Mouse (Mus musculus): ENCODE measurements at regions not wholly inside any gene's neighbourhood (a gene's known extent, or its start where the extent isn't known, plus 50 kb on each side); places are given as distances from the start of the nearest gene placed in this dataset.
A peak's percentile ranks its signal among the peaks of the same experiment; 100 is the strongest.

DNA sequence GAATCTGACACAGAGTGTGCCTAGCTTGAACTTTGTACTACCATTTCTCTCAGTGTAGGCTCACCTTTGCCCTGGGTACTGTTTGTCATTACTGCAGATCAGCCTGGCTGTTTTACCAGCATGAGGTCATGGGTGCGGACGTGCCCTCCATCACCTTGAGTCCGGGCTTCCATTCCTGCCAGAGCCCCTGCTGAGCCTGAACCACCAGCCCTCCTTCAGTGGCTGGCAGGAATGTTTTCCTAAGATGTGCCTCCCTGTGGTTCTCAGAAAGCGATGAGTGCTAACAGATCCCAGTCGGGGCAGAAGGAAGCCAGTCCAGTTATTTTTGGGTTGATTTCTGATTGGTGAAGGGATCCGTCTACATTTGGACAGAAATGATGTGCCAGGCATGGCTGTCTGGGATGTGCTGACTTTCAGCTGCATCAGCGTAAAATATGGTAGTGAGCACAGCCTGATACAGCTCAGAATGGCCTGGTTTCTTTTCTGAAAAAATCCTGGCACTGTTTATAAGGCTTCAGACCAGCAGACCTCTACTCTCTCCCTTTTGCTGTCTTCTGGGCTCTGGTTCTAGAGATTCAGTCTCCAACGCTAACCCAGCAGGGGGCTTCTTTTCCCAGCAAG lies 324.0 kb upstream of the Nfe2l3 start:
- DNase-seq (ENCODE audit: low spot score), result no peak

DNA sequence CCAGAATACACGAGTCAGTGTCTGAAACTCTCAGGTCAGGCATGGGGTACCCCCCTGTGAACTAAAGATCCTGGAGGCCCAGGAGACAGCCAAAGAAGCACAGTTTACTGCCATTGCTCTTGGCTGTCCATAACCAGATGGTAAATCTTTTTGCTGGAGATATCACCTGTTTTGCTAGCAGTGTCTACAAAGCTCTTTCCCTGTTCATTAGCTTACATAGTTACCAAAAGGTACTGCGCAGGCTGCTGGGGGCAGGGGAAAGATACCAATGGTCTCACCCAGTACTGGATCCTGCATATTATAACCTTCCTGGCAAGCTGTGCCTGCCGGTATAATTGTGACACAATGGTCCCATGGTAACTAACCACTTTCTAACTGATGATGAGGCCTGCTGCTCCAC lies 321.9 kb upstream of the Nfe2l3 start:
- no peak for DNase-seq (ENCODE audit: low spot score)

DNA sequence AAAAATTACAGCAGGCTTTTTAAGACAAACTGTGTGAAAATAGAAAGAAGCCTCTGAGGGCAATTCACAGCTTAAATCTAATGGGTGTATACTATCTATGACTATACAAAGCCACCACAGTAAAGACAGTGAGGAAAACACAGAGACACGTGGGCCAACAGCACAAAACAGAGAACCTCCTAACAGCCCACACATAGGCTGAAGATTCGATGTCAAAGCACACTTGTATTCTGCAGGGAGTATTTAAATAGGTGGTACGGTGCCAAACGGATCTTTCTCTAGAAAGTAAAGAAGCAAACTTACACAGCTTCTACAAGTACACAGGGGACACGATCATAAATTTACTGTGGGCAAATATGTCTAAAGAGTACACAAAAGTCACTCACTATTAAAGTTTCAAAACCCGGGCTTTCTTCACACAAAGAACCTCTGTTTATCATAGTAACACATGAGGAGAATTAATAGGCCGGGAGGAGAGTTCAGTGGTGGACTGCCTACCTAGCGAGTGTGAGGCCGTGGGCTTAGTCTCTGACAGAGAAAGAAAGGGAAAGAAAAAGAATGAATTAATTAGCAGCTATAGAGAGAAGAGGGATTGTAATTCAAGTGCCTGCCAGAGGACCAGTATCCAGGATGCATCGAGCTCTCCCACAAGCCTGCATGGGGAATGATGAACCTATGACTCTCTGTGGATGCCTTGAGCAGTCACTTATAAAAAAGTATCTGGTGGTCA lies 317.7 kb upstream of the Nfe2l3 start:
- DNase-seq (ENCODE audit: low spot score), result no peak

DNA sequence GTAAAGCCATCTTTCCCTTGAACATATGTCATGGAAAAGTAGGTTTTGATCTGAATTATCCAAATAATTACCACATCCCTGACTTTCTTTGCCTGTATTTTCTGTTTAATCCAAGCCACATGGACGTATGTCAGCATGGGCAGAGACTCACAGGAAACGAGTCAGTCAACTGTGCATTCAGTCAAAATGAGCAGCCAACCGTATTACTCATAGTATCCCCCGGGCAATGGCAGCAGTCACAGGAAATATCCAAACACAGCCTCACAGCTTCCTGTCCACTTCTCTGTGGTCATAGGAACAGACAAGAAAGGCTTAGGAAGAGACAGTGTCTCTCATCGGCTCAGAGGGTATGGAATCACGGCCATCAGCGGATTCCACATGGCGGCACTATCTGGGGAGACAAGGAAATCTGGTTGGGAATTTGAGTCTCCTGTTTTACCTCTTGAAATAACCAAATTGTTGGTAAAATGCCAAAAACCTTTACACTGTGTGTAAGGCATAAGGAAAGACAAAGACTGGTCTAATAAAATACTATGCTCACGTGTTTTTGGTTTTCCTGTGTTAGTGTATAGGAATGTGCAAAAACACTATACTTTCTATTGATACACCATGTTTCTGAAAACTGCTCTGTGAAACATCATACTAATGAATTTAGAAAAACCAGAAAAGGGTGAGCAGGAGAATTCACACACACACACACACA lies 313.5 kb upstream of the Nfe2l3 start:
- DNase-seq (ENCODE audit: low spot score), result no peak

- DNase-seq (ENCODE audit: low spot score), result no peak
These were observed 312.7 kb upstream of the Nfe2l3 start for GRCm38 (mm10) chr6:51119691-51120302.

DNA sequence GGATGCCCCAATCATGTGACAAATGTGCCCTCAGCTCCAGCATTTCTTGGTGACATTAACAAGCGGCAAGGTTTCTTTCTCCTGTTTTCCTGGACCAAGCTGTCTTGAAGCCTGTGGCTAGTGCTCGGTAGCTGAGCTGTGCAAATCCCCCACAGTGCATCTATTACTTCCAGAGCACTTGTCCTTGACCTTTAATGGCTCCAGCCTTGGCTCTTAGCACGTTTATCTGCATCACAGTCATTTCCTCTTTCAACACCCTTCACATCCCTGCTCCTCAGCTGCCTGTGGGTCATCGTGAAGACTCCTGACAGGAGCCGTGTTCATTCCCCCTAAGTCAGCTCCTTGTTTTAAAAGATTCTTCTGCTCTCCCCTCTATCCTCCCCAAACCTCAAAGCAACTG lies 309.5 kb upstream of the Nfe2l3 start:
- no peak for DNase-seq (ENCODE audit: low spot score)

DNA sequence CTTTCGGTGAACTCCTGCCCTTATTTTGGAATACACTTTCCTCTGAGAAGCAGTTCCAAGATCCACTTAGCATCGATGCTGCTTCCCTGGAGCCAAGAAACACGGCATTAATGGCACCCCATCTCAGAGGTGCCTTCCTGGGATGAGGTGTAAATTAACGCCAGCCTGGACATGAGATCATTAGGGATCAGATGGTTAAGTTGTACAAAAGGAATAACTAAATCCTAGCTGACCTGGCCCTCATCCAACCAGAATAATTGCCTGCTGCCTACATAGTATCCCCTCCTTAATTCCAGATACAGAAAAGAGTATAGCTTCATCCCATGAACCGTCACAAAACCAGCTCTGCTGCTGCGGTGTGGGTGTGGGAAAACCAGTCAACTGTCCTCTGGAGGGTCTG lies 304.6 kb upstream of the Nfe2l3 start:
- no peak for DNase-seq (ENCODE audit: low spot score)

GRCm38 (mm10) chr6:51129096-51129495 lies 303.4 kb upstream of the Nfe2l3 start:
- DNase-seq (ENCODE audit: low spot score), result no peak

- no peak for DNase-seq (ENCODE audit: low spot score)
These were observed 302.9 kb upstream of the Nfe2l3 start for GRCm38 (mm10) chr6:51129591-51129990.

- DNase-seq (ENCODE audit: low spot score), result no peak
These were observed 287.7 kb upstream of the Nfe2l3 start for GRCm38 (mm10) chr6:51144762-51145161.

GRCm38 (mm10) chr6:51145863-51146262 lies 286.6 kb upstream of the Nfe2l3 start:
- DNase-seq (ENCODE audit: low spot score), result no peak

GRCm38 (mm10) chr6:51148821-51149220 lies 283.6 kb upstream of the Nfe2l3 start:
- no peak for DNase-seq (ENCODE audit: low spot score)

DNA sequence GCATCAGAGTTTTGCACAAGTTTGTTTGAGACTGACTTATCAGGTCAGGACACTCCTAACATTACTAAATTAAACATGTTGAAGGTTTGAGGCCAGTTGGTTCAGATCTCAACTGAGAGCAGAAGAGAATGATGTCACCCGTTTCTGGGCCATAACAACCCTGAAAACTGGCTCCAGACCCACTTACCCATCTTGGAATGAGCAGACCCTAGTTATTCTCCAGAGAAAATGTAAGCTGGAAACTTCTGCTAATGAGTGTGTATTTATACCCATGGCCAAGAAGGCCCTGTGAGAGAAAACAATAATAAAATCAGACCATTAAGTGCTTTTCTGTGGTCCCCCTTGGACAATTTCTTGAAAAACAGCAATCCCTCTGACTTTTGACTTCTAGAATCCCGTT lies 282.4 kb upstream of the Nfe2l3 start:
- DNase-seq (ENCODE audit: low spot score), result no peak

- no peak for DNase-seq (ENCODE audit: low spot score)
These were observed 282.0 kb upstream of the Nfe2l3 start for GRCm38 (mm10) chr6:51150486-51150885.

DNA sequence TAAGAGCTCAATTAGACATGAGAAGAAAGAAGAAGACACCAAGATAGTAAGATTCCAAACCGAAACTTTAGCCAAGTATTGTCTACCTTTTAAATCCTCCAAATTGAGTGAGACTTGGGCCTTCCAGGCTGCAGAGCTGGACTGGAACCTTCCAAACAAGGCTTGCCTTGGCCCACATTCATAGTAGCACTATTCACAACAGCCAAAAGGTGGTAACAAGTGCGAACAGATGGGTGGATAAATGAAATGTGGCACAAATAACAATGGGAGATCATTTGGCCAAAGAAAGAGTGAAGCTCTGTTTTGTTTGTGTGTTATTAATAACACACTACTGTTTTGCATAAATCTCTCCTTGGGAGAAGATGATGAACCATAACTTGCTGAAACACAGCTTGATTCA lies 281.6 kb upstream of the Nfe2l3 start:
- DNase-seq (ENCODE audit: low spot score), result no peak

DNA sequence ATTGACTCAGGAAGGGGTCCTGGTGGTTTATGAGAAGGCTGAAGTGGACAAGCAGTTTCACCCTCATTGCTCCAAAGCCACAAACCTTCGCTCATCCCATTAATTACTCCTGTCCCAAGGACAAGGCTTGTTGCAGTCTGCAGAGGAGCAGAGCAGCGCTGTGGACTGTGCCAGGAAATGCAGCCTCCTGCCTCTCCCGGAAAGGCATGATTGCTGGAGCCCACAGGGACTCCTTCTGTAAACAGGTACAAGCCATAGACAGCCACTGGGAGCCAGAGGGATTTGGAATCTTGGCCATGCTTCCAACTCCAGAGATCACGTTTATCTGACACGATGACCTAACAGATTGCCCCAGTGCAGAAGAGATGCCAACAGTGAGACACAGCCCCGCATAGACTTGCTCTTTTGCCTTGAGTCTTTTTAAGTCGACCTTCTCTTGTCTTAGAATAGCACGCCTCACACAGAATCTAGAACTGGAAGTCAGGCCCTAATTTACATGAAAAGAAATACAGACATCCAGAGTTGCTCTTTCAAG lies 275.6 kb upstream of the Nfe2l3 start:
- DNase-seq (ENCODE audit: low spot score), result no peak

- no peak for DNase-seq (ENCODE audit: low spot score)
These were observed 271.3 kb upstream of the Nfe2l3 start for GRCm38 (mm10) chr6:51161149-51161548.

DNA sequence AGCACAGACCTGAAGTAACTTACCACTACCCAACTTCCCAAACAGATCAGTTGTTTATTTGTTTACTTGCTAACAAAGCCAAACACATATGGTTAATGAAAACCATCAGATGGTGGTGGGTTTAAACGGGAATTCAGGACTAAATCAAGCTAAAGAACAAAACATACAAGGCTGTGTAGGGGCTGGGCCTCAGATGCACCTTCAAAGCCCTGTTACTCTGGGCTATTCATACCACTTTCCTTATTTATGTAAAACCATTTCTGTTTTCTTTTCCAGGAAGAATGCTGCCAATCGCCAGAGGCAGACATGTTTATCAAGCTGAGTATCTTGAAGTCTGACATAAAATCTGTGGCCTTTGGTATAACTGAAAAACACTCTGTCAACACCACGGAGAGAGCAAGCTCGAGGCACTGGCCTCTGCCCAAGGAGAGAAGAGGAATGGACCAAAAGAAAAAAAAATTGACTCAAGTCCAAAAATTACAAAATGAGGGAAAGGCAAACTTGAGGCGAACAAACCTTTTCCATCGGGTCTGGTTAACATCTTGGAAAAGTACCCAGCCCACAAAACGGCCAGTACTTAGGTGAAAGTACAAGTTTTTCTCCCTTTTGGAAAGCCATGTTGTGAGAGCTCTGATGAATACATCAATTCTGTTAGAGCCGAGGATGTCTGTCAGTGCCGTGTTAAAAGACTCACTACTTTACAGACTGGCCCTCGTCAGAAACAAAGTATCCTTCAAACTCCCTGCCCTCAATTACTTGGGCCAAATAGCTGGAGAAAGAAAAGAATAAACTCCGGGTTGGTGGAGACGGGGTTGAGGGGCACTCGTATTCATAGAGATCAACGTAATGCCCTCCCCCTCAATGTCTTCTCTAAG lies 270.0 kb upstream of the Nfe2l3 start:
- no peak for DNase-seq (ENCODE audit: low spot score)

DNA sequence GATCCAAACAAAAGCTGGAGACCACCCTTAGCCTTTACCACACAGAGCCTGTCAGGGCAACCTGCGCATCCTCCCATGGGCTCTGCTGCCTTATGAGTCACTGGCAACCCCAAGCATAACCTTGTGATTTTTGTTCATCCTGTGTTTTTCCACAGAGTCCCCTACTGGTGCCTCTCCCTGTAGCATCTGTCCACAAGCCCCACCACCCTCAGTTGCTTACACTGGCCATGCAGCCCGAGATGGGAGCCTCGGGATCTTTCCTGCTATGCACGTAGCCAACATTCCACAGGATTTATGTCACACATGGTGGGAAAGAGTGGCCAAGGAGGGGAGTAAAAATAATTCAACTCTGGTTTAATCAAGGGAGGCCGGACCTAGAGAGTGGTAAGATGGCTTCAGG lies 269.2 kb upstream of the Nfe2l3 start:
- DNase-seq (ENCODE audit: low spot score), result no peak

GRCm38 (mm10) chr6:51163882-51164281 lies 268.6 kb upstream of the Nfe2l3 start:
- DNase-seq (ENCODE audit: low spot score), result no peak

- no peak for DNase-seq (ENCODE audit: low spot score)
These were observed 265.4 kb upstream of the Nfe2l3 start for GRCm38 (mm10) chr6:51167028-51167427.

DNA sequence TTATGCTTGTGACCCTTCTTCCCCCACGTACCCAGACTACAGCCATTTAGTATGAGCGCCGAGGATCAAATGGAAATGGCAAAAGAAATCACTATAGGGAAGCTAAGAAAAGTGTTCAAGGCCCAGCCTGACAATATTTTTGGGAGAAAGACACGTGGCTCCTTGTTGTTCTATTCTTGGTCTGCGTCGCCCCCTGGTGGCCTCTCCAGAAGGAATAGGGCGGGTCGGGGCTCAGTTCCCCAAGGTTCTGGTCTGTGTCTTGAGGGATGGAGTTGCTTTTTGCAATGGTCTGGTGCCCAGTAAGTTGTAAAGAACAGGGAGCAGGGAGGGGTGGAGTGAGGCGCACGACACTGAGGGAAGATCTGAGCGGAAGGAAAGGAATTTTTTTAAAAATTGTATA lies 264.4 kb upstream of the Nfe2l3 start:
- peak; percentile 63 for DNase-seq (ENCODE audit: low spot score)

All from testis, postnatal 14 days (tissue).